ENCODE assay signal across 8 mouse cellular contexts in genomic region chr4:155162433-155163319, GRCm38 (mm10). TPM values are rescaled to one million over a fixed set of nuclear protein-coding genes. Genes with fewer than 3 reads are reported as not detected.
DNase-seq lines count a peak whose midpoint lies in the region; ATAC-seq and TF ChIP-seq lines count a peak whose summit lies in the region.

No protein-coding gene starts in this region.

- H3K79me2 ChIP-seq in C2C12 (ENCODE audit: control insufficient read depth, insufficient read depth) = peaks cover 94% of the 10 kb centered on the region

- H3K27ac ChIP-seq in forebrain, embryonic 12.5 days = 0 out of 2 replicates have a peak overlapping the region, but pooled peaks have one; percentile 25
- H3K27ac ChIP-seq in forebrain, embryonic 13.5 days = no peak overlapping the region; the same call in 1 of the 2 replicates
- peak overlapping the region; percentile 5; the same call in 1 of the 2 replicates for H3K27ac ChIP-seq in heart, postnatal 0 days (ENCODE audit: low read depth)

- no peaks in the 10 kb centered on the region for H3K27me3 ChIP-seq in forebrain, embryonic 12.5 days
- H3K27me3 ChIP-seq in forebrain, embryonic 13.5 days = no peaks in the 10 kb centered on the region
- H3K27me3 ChIP-seq in C2C12 (ENCODE audit: control insufficient read depth, insufficient read depth, insufficient read length) = no peaks in the 10 kb centered on the region
- H3K27me3 ChIP-seq in heart, postnatal 0 days (ENCODE audit: control insufficient read depth, insufficient read depth, low read length) = no peaks in the 10 kb centered on the region

- H3K4me3 ChIP-seq in forebrain, embryonic 12.5 days (replicated peaks) = no peak overlapping the region
- H3K4me3 ChIP-seq in forebrain, embryonic 13.5 days = no peak overlapping the region
- no peak overlapping the region for H3K4me3 ChIP-seq in C2C12 (ENCODE audit: insufficient read depth, poor library complexity, severe bottlenecking)
- H3K4me3 ChIP-seq in heart, postnatal 0 days (ENCODE audit: low read depth, low read length) = no peak overlapping the region

- no peak overlapping the region for H3K9ac ChIP-seq in forebrain, embryonic 12.5 days
- H3K9ac ChIP-seq in forebrain, embryonic 13.5 days = no peak overlapping the region
- H3K9ac ChIP-seq in heart, postnatal 0 days (replicated peaks; ENCODE audit: low read depth, low read length) = no peak overlapping the region

- TF ChIP-seq EP300 in heart, postnatal 0 days (IDR thresholded peaks at IDR 0.05; ENCODE audit: low read depth) = no peak

- no peak for TF ChIP-seq CTCF in C2C12 (IDR thresholded peaks at IDR 0.05; ENCODE audit: control insufficient read depth, insufficient read depth, insufficient read length)
- TF ChIP-seq CTCF in heart, postnatal 0 days (IDR thresholded peaks at IDR 0.05; ENCODE audit: low read depth) = no peak

- ATAC-seq in forebrain, embryonic 12.5 days (ENCODE audit: low FRiP score) = no peak
- no peak for ATAC-seq in forebrain, embryonic 13.5 days
- ATAC-seq in heart, postnatal 0 days (ENCODE audit: insufficient read depth, low read depth) = no peak
- ATAC-seq in megakaryocyte progenitor cell, adult 5-6 weeks (replicated peaks; ENCODE audit: poor library complexity) = peak; percentile 62

- H3K36me3 ChIP-seq in forebrain, embryonic 12.5 days (replicated peaks) = peaks cover 21% of the 10 kb centered on the region
- peaks cover 31% of the 10 kb centered on the region for H3K36me3 ChIP-seq in forebrain, embryonic 13.5 days (ENCODE audit: poor library complexity, severe bottlenecking)
- peaks cover 30% of the 10 kb centered on the region for H3K36me3 ChIP-seq in C2C12 (ENCODE audit: control insufficient read depth, insufficient read depth)
- H3K36me3 ChIP-seq in heart, postnatal 0 days (replicated peaks; ENCODE audit: control insufficient read depth, insufficient read depth, low read length) = peaks cover 24% of the 10 kb centered on the region

- no peaks in the 10 kb centered on the region for H3K9me3 ChIP-seq in forebrain, embryonic 12.5 days
- no peaks in the 10 kb centered on the region for H3K9me3 ChIP-seq in forebrain, embryonic 13.5 days (replicated peaks)
- H3K9me3 ChIP-seq in heart, postnatal 0 days (replicated peaks; ENCODE audit: control insufficient read depth, low read length) = no peaks in the 10 kb centered on the region

- peak overlapping the region; percentile 14 for H3ac ChIP-seq in C2C12 (ENCODE audit: control insufficient read depth, insufficient read length, low read depth)

- DNase-seq in heart, postnatal 0 days (ENCODE audit: low spot score) = no peak
- no peak for DNase-seq in adipocyte (ENCODE audit: low spot score)
- no peak for DNase-seq in gastrocnemius, postnatal 10 days
- DNase-seq in Muller cell, postnatal 12 days (ENCODE audit: inconsistent ontology term) = no peak

- peaks cover 43% of the 10 kb centered on the region for H3K4me1 ChIP-seq in forebrain, embryonic 12.5 days
- peaks cover 48% of the 10 kb centered on the region for H3K4me1 ChIP-seq in forebrain, embryonic 13.5 days
- H3K4me1 ChIP-seq in heart, postnatal 0 days (ENCODE audit: control insufficient read depth, insufficient read depth) = peaks cover 54% of the 10 kb centered on the region

- H3K4me2 ChIP-seq in forebrain, embryonic 12.5 days = no peak overlapping the region
- H3K4me2 ChIP-seq in forebrain, embryonic 13.5 days = no peak overlapping the region
- H3K4me2 ChIP-seq in heart, postnatal 0 days (ENCODE audit: low read depth, low read length) = no peak overlapping the region

- WGBS in forebrain, embryonic 12.5 days = 86% methylated on average over 7 of the region's 7 CpGs
- WGBS in forebrain, embryonic 13.5 days = 87% methylated on average over 7 of the region's 7 CpGs
- 61% methylated on average over 7 of the region's 7 CpGs for WGBS in heart, postnatal 0 days

- peaks cover 72% of the 10 kb centered on the region for H3K79me3 ChIP-seq in C2C12 (ENCODE audit: low read depth)

TF ChIP-seq in C2C12, 6 proteins besides CTCF, POLR2A, EP300 and RAD21:
- no peak for TF ChIP-seq USF1 (IDR thresholded peaks at IDR 0.05; ENCODE audit: low read depth)
- TF ChIP-seq CEBPB (IDR thresholded peaks at IDR 0.05; ENCODE audit: low read depth) = no peak
- no peak for TF ChIP-seq FOSL1 (IDR thresholded peaks at IDR 0.05; ENCODE audit: insufficient read depth, low read length, poor library complexity, severe bottlenecking)
- peak; percentile 68 for TF ChIP-seq MYOD1 (IDR thresholded peaks at IDR 0.05; ENCODE audit: control insufficient read depth, insufficient read length, low read depth)
TF ChIP-seq in C2C12: peak in this region for 1.

RNA-seq across cellular contexts. Expression of gene Ski, which starts 59.7 kb away (rescaled TPM):
- 12.3 and 14.2 TPM in 2 replicates for polyA plus RNA-seq in forebrain, embryonic 12.5 days (2016; fragmentation: Nextera tagmentation; extraction: Ambion mirVana)
- 11.3 and 12.0 TPM in 2 replicates for polyA plus RNA-seq in forebrain, embryonic 13.5 days (2015; fragmentation: Nextera tagmentation; extraction: Ambion mirVana)
- 45.2 TPM for polyA plus RNA-seq in C2C12 (2012; fragmentation: generic; extraction: Trizol)
- 53.2 and 60.6 TPM in 2 replicates for total RNA-seq in heart, postnatal 0 days (2014; rRNA removed; ENCODE audit: low replicate concordance)
- 7.7 and 9.3 TPM in 2 replicates for polyA plus RNA-seq in heart, postnatal 0 days (2015; fragmentation: Nextera tagmentation; extraction: Ambion mirVana)
- total RNA-seq in megakaryocyte progenitor cell, adult 5-6 weeks (2015) = 16.9 and 19.7 TPM in 2 replicates
- 5.0 and 5.7 TPM in 2 replicates for total RNA-seq in megakaryocyte progenitor cell, adult 5-6 weeks (2017)
- total RNA-seq in gastrocnemius, postnatal 10 days (2021) = 10 to 100 TPM; 68.1 to 79.6 TPM
